Mouse (Mus musculus) right cerebral cortex, adult 2 months (tissue): ENCODE data around the gene Ugt1a6a.
"Not testable (repeated sequence)": the region's sequence is repeated elsewhere in the genome, so short reads cannot be mapped to it uniquely, and the experiment has no call there.

ENCODE experiments used
- DNase-seq, 2 experiments: peaks; one replicate each; pipeline ENCODE4 v3.0.0; 2021 to 2022; ENCODE audit warnings: low spot score in 2 of 2

Ugt1a6a gene

GRCm38 (mm10) chr1:88134457-88135011 lies at the start of gene Ugt1a6a:
TSS of gene Ugt1a6a (plus strand) at chr1:88134809.
- DNase-seq, result not testable (repeated sequence)

DNA sequence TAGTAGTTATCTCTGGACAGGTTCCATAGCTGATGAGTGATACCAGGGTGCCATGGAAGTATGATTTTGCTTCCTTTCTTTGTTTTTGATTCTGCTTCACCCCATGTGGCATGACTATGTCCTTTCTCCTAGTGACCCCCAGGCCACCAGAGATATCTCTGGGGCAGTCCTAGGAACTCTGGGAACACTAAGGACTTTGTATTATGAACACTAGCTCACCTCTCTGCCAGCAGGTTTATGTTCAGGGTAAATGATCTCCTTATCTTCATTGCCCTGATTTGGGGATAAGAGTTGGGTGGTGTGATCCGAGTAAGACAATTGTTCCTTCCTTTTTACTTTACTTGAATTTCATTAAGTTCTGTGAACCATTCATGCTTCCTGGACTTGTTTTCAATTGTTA lies 48.5 kb upstream of the Ugt1a6a start:
- no peak for DNase-seq

DNA sequence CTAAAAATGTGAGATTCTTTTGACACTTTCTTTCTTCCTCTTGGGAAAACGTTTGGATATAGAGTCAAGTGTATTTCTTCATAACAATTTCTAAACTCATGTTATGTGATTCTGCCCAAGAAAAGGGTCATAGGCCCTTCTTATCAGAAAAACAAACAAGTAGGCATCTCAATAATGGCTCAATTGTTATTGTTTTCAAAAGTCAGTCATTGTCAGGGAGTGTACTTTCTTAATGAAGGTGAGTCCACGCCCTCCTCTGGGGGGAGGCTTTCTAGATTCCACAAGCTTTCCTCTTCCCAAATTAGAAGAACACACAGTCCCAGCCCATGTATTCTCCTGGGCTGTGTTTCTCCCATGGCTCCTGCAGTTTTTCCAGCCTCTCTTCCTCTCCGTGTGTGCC lies 47.1 kb upstream of the Ugt1a6a start, which contains the start of gene Ugt1a8:
TSS of gene Ugt1a8 (plus strand) at position 301 of the 400 bp plus-strand sequence.
- no peak for DNase-seq

DNA sequence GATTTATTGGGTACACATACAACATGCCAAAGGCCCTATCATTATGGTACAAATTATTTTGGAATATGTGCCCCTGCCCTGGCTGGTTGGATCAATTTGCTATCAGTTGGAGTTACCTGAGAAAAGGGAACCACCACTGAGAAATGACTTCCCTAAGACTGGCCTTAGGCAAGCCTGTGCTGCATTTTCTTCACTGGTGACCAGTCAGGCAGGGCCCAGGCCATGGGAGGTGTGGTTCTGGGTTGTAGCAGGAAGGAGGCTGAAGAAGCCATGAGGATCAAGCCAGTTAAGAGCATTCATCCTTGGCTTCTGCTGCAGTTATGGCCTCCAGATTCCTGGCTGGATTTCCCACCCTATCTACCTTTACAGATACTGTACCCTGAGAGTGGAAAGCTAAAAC lies 42.3 kb upstream of the Ugt1a6a start:
- DNase-seq, result no peak

- not testable (repeated sequence) for DNase-seq
Observed at GRCm38 (mm10) chr1:88094270-88094676, 40.3 kb upstream of the Ugt1a6a start.

DNA sequence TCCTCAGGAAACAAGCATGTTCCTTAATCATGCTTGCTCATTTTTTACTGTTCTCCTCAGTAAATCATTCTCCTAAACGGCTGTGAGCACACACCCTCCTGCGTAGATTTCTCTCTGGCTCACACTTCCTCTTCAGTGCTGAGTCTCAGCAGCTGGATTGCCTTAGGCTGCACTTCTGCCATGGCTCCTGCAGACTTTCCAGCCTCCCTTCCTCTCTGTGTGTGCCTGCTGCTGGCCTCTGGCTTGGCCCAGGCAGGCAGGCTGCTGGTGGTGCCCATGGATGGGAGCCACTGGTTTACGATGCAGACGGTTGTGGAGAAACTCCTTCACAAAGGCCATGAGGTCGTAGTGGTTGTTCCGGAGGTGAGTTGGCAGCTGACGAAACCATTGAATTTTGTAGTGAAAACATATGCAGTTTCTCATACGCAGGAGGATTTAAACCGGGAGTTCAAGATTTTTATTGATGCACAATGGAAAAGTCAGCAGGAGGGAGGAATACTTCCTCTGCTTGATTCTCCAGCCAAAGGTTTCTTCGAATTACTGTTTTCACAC lies 39.6 kb upstream of the Ugt1a6a start, which contains the start of gene Ugt1a7c:
TSS of gene Ugt1a7c (plus strand) at position 122 of the 552 bp plus-strand sequence.
- no peak for DNase-seq

DNA sequence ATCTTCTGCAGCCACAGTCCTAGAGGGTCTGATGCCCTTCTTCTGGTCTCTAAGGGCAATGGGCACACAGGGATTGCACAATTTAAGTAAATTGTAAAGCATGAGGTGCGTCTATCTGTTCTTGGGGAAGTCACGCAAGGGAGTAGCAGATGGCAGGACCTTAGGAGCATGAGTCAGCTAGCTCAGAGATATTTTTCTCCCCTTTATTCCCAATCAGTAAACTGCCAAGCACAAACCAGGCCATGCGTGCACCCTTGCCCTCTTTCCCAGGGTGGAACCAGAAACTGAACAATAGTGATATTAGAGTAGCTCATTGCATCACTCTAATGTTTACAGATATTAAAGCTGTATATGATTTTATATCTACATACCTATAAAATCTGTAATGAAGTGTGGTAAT lies 36.1 kb upstream of the Ugt1a6a start:
- not testable (repeated sequence) for DNase-seq

DNA sequence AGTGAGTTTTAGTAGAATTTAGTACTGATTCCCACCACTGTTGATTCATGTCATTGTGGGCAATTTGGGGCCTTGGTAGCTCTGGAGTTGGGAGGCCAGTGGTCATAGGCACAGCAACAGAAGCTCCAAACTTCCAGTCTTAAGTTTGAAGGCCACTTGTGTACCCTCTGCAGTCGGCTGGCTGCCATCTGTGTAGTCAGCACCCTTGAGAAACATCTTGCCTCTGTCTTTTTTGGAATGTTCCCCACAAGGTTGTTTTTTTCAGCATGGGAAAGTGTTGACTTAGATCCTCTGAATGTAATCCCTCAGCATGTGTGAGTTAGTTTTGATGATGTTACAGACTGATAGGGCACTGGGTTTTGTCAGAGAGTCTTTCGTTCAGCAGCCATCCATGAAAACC lies 34.9 kb upstream of the Ugt1a6a start:
- DNase-seq, result not testable (repeated sequence)

GRCm38 (mm10) chr1:88103019-88103418 lies 31.6 kb upstream of the Ugt1a6a start, which contains the start of gene Ugt1a6b:
TSS of gene Ugt1a6b (plus strand) at chr1:88103252.
- DNase-seq, result not testable (repeated sequence)

GRCm38 (mm10) chr1:88103697-88104468 lies 30.7 kb upstream of the Ugt1a6a start:
- not testable (repeated sequence) for DNase-seq

DNA sequence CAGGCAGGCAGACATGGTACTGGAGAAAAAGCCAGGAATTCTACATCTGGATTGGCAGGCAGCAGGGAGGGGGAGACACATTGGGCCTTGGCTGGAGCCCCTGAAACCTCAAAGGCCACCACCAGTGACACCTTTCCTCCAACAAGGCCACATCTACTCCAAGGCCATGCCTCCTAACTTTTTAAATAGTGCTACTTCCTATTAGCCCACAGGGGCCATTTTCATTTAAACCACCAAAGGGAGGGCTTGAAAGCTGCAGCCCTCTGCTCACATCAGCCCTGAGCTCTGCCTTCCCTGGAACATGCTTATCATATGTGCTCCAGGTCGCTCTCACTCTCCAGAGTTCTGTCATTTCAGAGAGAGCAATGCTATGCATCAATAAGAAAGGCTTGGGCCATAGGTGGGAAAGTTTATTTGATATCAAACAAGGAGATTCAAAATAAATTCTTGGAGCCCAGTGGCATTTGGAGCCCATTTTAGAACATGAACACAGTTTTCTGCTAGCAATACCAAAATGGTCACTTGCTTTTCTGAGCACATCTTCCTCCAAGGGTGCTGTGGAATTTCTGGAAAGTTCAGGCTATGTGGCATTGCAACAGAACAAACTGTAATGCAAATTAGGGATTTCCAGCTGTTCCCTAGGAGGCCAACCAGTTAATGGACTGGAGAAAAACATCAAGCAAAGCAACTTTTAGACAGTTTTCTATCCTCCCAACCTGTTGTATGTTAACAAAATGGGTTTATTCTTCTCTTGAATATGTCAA lies 29.8 kb upstream of the Ugt1a6a start:
- no peak for DNase-seq

DNA sequence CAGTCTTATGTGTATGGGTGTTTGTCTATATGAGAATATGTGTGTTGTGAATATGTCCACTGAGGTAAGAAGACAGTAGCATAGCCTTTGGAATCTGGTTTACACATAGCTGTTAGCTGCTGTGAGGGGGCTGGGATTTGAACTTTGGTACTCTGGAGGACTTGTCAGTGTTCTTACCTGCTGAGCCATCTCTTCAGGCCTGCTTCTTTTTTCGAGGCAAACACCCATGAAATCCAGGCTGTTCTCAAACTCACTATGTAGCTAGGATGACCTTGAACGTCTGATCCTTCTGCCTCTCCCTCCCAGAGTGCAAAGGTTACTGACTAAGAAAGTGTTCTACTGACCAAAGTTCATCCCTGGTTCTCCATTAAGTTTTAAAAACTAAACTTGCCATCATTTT lies 29.0 kb upstream of the Ugt1a6a start:
- no peak for DNase-seq

- DNase-seq, result not testable (repeated sequence)
Observed at GRCm38 (mm10) chr1:88109027-88109557, 25.5 kb upstream of the Ugt1a6a start.

GRCm38 (mm10) chr1:88109604-88110003 lies 25.0 kb upstream of the Ugt1a6a start:
- not testable (repeated sequence) for DNase-seq

GRCm38 (mm10) chr1:88112769-88113168 lies 21.8 kb upstream of the Ugt1a6a start:
- DNase-seq, result not testable (repeated sequence)

DNA sequence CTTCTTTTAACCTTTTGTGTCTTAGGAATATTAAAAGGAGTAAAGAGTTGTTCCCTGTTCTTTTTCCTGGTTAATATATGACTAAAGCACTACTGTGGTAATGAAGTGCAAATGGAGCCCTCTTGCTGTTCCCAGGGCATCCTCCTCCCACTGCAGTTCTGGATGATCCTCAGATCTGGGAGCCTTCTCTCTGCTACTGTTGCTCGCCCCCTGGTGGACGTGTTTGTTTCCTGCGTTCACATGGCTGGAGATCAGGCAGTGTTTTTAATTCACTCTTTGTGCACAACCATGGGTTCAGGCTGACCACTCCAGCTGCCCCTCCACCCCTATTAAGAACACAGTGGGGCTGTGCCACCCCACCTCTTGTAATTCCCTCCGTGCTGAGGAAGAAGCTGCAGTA lies 14.1 kb upstream of the Ugt1a6a start:
- DNase-seq, result not testable (repeated sequence)

DNA sequence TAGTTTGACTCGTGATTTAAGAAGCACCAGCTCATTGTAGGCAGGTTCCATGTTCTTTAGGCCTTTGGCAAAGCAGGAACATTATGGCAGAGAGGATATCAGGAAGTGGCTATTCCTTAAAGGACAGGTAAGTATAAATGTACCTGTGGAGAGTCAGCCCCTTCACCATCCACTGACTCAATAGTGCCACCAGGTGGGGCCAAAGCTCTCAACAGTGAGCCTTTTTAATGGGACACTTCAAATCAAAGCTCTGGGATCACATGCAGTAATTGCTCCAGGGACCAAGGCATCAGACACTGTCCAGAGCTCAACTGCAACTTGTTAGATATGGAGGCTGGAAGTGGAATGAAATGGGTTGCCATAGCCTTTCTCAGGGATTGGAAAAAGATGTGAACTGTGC lies 13.1 kb upstream of the Ugt1a6a start:
- peak in 1 of 2 experiments; percentile 8 for DNase-seq

DNA sequence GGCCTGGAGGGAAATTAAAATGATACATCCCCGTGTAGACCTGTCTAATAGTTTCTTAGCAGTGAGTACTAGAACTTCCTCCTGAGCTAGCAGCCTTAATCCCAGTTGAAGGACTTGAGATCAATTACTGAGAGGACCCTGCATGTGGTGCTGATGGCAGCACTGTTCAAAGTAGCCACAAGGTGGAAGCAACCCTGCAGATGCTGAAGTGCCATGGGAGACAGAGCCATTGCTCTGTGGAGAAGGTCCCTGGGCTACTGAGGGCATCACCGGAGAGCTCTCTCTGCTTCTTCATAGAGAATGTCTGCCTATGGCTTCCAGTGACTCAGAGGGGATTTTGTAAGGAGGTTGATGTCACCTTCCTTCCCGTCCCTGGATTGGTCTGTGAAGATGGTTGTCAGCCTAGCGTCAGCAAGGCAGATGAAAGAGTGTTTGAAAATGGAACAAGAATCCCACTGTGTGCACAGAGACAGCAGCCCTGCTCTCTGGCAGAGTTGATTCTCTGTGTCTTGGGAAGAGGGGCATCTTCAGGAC lies 8.7 kb upstream of the Ugt1a6a start:
- not testable (repeated sequence) for DNase-seq

DNA sequence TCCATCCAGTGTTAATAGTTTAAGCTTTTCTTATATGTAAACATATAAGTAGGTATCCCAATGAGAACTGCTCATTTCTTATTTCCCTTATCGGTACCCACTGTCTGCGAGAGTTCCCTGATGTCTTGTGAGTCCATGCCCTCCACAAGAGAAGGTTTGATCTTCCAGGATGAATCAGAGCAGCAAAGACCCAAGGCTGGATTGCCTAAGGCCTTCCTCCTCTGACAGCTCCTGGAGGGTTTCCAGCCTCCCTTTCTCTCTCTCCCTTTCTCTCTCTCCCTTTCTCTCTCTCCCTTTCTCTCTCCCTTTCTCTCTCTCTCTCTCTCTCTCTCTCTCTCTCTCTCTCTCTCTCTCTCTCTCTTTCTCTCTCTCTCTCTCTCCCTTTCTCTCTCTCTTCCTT lies 5.5 kb upstream of the Ugt1a6a start:
- not testable (repeated sequence) for DNase-seq

GRCm38 (mm10) chr1:88130223-88130622 lies 4.4 kb upstream of the Ugt1a6a start:
- DNase-seq, result not testable (repeated sequence)

GRCm38 (mm10) chr1:88133908-88134456 lies 627 bp upstream of the Ugt1a6a start:
- no peak for DNase-seq
